Mouse (Mus musculus) kidney, embryonic 14.5 days (tissue): Measurements from ENCODE around the gene Tmem208. TPM values are rescaled to one million over a fixed set of nuclear protein-coding genes. Genes with fewer than 3 reads are reported as not detected.
A peak's percentile ranks its signal among the peaks of the same experiment; 100 is the strongest.

Experiments used
- ATAC-seq: fragments of 200-750 bp; cut with Nextera tagmentation; 2 replicates; pipeline ENCODE4 v1.8.0; 2017; ENCODE audit warnings: moderate number of reproducible peaks, mild to moderate bottlenecking, moderate TSS enrichment, moderate library complexity; ENCODE audit not compliant: low FRiP score, low TSS enrichment
- H3K27ac ChIP-seq: fragments of 300-500 bp; sonication (generic); 2 replicates; pipeline ENCODE4 v1.5.1; 2014; ENCODE audit warnings: low read depth, mild to moderate bottlenecking, low read length, moderate library complexity, mixed read lengths
- H3K27me3 ChIP-seq: fragments of 300-500 bp; sonication (generic); 2 replicates; pipeline ENCODE4 v1.6.1; 2014; ENCODE audit warnings: mild to moderate bottlenecking, low read length; ENCODE audit not compliant: control insufficient read depth, insufficient read depth
- H3K36me3 ChIP-seq: fragments of 300-500 bp; sonication (generic); 2 replicates; pipeline ENCODE4 v1.6.1; 2014; ENCODE audit warnings: low read length, mixed read lengths; ENCODE audit not compliant: control insufficient read depth, insufficient read depth
- H3K4me1 ChIP-seq: fragments of 300-500 bp; sonication (generic); 2 replicates; pipeline ENCODE4 v1.6.1; 2014; ENCODE audit warnings: low read length, mixed read lengths; ENCODE audit not compliant: control insufficient read depth, insufficient read depth
- H3K4me2 ChIP-seq: fragments of 300-500 bp; sonication (generic); replicated peaks from 2 replicates; pipeline ENCODE4 v1.6.1; 2014; ENCODE audit warnings: low read depth, mild to moderate bottlenecking, low read length
- H3K4me3 ChIP-seq: fragments of 300-500 bp; sonication (generic); 2 replicates; pipeline ENCODE4 v1.5.1; 2014; ENCODE audit warnings: mild to moderate bottlenecking, low read length
- H3K9ac ChIP-seq: fragments of 300-500 bp; sonication (generic); 2 replicates; pipeline ENCODE4 v1.6.1; 2014; ENCODE audit warnings: low read depth, mild to moderate bottlenecking, low read length, moderate library complexity
- H3K9me3 ChIP-seq: fragments of 300-500 bp; sonication (generic); 2 replicates; pipeline ENCODE4 v1.6.1; 2016; ENCODE audit warnings: low read length; ENCODE audit not compliant: control insufficient read depth
- WGBS: fragments of 180-500 bp; shearing (Covaris S2); extraction: QIAGEN DNeasy Blood & Tissue Kit; methylation state at CpG from one replicate; pipeline ENCODE4 v1.1.7; 2014; 5-methylcytosine and 5-hydroxymethylcytosine counted together
- polyA plus RNA-seq: library from polyadenylated mRNA; unstranded; fragments of >200 nt; fragmentation: Nextera tagmentation; extraction: Ambion mirVana; gene quantifications from 2 replicates; pipeline ENCODE4 v1.2.1, GENCODE M21; 2014

The Tmem208 gene
- polyA plus RNA-seq, 1 experiment from 2014 or later: 120 TPM

DNA sequence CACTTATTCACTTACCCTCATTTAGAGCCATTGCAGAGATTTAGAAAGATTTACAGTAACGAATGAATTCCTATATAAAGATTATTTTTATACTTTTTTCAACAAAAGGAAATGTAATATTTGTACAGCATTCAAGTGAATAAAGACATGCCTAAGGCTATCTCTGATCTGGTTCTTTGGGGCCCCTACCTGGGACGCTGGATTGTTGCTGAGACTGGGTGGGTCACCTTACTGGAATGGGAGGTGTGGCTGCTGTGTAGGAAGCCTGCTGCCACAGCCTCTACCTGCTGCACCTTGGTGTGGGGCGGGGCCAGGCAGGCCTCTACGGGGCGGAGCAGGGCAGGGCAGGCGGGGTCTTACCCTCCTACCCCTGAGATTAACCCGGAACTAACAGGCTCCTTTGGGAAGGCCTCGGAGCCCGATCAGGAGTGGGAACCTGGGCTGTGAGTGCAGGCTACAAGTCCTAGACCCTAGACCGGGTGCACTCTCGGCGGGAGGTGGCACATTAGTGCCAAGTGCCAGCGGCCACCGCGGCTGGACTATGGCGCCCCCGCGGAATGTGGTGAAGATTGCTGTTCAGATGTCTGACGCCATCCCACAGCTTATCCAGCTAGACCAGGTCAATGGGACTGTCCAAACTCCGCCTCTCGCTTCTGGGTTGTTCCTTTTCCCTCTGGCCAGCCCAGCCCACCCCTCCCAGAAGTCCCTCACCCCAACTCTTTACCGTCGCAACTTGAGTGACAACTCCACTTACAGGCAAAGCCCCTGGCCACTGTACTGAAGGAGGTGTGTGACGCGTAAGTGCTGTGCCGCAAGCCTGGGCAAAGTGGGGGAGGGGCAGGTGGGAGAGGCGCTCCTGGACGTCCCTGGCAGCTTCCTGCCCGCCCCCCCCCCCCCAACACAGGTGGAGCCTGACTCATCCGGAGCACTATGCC, 20.7 kb upstream of the Tmem208 start, which contains the start of gene Elmo3:
Gene Elmo3, plus strand, starts transcription at position 391 of the 935 bp plus-strand sequence.
- ATAC-seq: peak; percentile 87
- peak within 1 kb of the TSS; percentile 72 for H3K4me2 ChIP-seq
- no peaks in the 10 kb centered on the region for H3K27me3 ChIP-seq
- peaks cover 60% of the 10 kb centered on the region for H3K36me3 ChIP-seq
- H3K9ac ChIP-seq: peak within 1 kb of the TSS; percentile 60
- peak within 1 kb of the TSS; percentile 38 for H3K4me3 ChIP-seq
- H3K27ac ChIP-seq: peak within 1 kb of the TSS; percentile 69
- H3K4me1 ChIP-seq: peaks cover 18% of the 10 kb centered on the region; the same call in 1 of the 2 replicates
- no peaks in the 10 kb centered on the region for H3K9me3 ChIP-seq
- WGBS: 4% methylated on average over 30 of the region's 30 CpGs

GRCm38 (mm10) chr8:105306146-105306691, 19.9 kb upstream of the Tmem208 start:
- peaks cover 54% of the 10 kb centered on the region for H3K36me3 ChIP-seq
- peak overlapping the region; percentile 69; the same call in 1 of the 2 replicates for H3K27ac ChIP-seq
- H3K27me3 ChIP-seq: no peaks in the 10 kb centered on the region
- WGBS: 47% methylated on average over 5 of the region's 5 CpGs
- H3K4me3 ChIP-seq: peak overlapping the region; percentile 38
- H3K4me2 ChIP-seq: peak overlapping the region; percentile 72
- H3K9me3 ChIP-seq: no peaks in the 10 kb centered on the region
- H3K4me1 ChIP-seq: peaks cover 18% of the 10 kb centered on the region; the same call in 1 of the 2 replicates
- peak overlapping the region; percentile 60; the same call in 1 of the 2 replicates for H3K9ac ChIP-seq
- ATAC-seq: peak; percentile 38

- peaks cover 48% of the 10 kb centered on the region for H3K36me3 ChIP-seq
- ATAC-seq: no peak
- H3K9me3 ChIP-seq: no peaks in the 10 kb centered on the region
- no peaks in the 10 kb centered on the region for H3K27me3 ChIP-seq
- no peak overlapping the region for H3K9ac ChIP-seq
- no peak overlapping the region for H3K4me2 ChIP-seq
- WGBS: 93% methylated on average over 13 of the region's 13 CpGs
- H3K4me1 ChIP-seq: peaks cover 18% of the 10 kb centered on the region; the same call in 1 of the 2 replicates
- no peak overlapping the region for H3K27ac ChIP-seq
- no peak overlapping the region for H3K4me3 ChIP-seq
These were observed 18.5 kb upstream of the Tmem208 start for GRCm38 (mm10) chr8:105307670-105308069.

GRCm38 (mm10) chr8:105308428-105308827, 17.7 kb upstream of the Tmem208 start:
- no peaks in the 10 kb centered on the region for H3K9me3 ChIP-seq
- H3K27ac ChIP-seq: no peak overlapping the region
- H3K4me2 ChIP-seq: no peak overlapping the region
- no peak overlapping the region for H3K9ac ChIP-seq
- ATAC-seq: no peak
- no peaks in the 10 kb centered on the region for H3K27me3 ChIP-seq
- H3K4me3 ChIP-seq: no peak overlapping the region
- H3K4me1 ChIP-seq: peaks cover 18% of the 10 kb centered on the region; the same call in 1 of the 2 replicates
- peaks cover 50% of the 10 kb centered on the region for H3K36me3 ChIP-seq
- 94% methylated on average over 10 of the region's 10 CpGs for WGBS

- no peak overlapping the region for H3K4me2 ChIP-seq
- H3K4me3 ChIP-seq: no peak overlapping the region
- WGBS: 75% methylated on average over 15 of the region's 15 CpGs
- ATAC-seq: no peak
- no peak overlapping the region for H3K9ac ChIP-seq
- H3K27ac ChIP-seq: no peak overlapping the region
- H3K27me3 ChIP-seq: no peaks in the 10 kb centered on the region
- no peaks in the 10 kb centered on the region for H3K9me3 ChIP-seq
- peaks cover 50% of the 10 kb centered on the region for H3K36me3 ChIP-seq
- H3K4me1 ChIP-seq: peaks cover 18% of the 10 kb centered on the region; the same call in 1 of the 2 replicates
These were observed 16.9 kb upstream of the Tmem208 start for GRCm38 (mm10) chr8:105309142-105309847.

DNA sequence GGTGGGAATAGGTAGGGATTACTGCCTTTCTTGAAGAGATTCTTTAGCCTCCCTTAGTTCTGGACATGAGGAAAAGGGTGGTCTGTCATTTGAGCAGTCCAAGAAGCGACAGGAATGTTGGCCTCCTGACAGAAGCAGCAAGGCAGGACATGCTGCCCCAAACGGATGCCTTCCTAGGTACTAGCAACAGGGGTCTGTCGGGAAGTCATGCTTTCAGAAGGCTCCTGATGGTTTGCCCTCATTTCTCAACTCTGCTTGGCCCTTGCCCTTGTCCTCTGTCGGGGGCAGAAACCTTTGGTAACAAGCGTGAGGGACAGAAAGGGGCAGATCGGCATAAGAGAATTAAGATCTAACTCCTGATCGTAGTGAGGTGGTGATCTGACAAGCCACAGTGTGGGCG, 16.0 kb upstream of the Tmem208 start:
- H3K9ac ChIP-seq: no peak overlapping the region
- ATAC-seq: no peak
- no peaks in the 10 kb centered on the region for H3K9me3 ChIP-seq
- no peak overlapping the region for H3K4me2 ChIP-seq
- no peak overlapping the region for H3K4me3 ChIP-seq
- H3K27ac ChIP-seq: no peak overlapping the region
- no peaks in the 10 kb centered on the region for H3K27me3 ChIP-seq
- peaks cover 11% of the 10 kb centered on the region; the same call in 1 of the 2 replicates for H3K4me1 ChIP-seq
- WGBS: 89% methylated on average over 8 of the region's 8 CpGs
- peaks cover 52% of the 10 kb centered on the region for H3K36me3 ChIP-seq

DNA sequence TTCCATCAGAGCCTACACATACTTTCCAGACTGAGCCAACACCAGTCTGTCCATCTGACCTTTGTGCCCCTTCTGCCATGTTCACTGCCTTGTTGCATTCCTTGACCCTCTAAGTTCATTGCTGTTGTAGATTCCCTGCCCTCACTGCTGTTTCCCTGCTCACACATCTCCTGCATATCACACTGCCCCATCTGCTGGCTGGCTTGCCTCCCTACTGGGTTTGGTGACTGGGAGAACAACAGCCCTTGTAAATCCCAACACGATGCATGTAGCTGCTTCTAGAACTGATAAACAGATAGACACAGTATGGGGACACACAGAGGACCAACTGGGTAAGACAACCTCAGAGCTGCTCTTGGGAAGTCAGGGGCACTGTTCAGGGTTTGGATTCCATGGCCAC, 14.4 kb upstream of the Tmem208 start:
- no peak for ATAC-seq
- H3K9me3 ChIP-seq: no peaks in the 10 kb centered on the region
- H3K4me1 ChIP-seq: no peaks in the 10 kb centered on the region
- H3K36me3 ChIP-seq: peaks cover 63% of the 10 kb centered on the region
- H3K9ac ChIP-seq: no peak overlapping the region
- no peak overlapping the region for H3K27ac ChIP-seq
- 91% methylated on average over 1 of the region's 1 CpGs for WGBS
- H3K4me2 ChIP-seq: no peak overlapping the region
- H3K4me3 ChIP-seq: no peak overlapping the region
- no peaks in the 10 kb centered on the region for H3K27me3 ChIP-seq

DNA sequence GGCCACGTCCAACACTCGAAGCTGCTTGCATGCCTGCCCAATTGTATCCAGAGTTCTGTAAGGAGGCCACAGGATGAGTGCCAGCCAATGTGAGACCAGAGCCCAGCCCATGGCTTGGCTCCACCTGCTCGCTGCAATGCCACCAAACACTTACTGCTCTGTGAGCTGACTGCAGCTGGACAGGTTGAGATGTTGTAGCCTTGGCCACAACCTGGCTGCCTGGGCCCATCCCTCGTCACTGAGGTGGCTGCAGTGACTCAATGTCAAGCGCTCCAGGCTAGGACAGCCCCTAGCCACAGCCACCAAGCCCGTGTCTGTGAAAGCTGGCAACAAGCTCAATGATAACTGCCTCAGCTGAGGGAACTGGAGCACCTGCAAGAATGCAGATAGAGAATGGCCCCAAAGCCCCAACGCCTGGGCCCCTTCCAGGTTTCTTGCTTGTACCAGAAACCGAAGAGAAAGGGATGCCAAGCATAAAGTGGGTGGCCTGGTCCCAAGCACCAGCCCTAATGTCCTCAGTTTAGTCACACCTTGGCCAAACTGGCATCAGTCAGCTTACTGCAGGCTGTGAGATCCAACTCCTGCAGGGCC, 13.2 kb upstream of the Tmem208 start:
- H3K36me3 ChIP-seq: peaks cover 63% of the 10 kb centered on the region
- whole genome bisulfite sequencing: 90% methylated on average over 8 of the region's 8 CpGs
- H3K27ac ChIP-seq: no peak overlapping the region
- H3K4me2 ChIP-seq: no peak overlapping the region
- H3K9me3 ChIP-seq: no peaks in the 10 kb centered on the region
- H3K4me3 ChIP-seq: no peak overlapping the region
- no peaks in the 10 kb centered on the region for H3K4me1 ChIP-seq
- no peak overlapping the region for H3K9ac ChIP-seq
- H3K27me3 ChIP-seq: no peaks in the 10 kb centered on the region
- ATAC-seq: no peak
